ENCODE assay signal across 16 mouse cellular contexts in genomic region chr6:34474031-34474430, GRCm38 (mm10). TPM values are rescaled to one million over a fixed set of nuclear protein-coding genes. Genes with fewer than 3 reads are reported as not detected.
DNase-seq lines count a peak whose midpoint lies in the region; ATAC-seq and TF ChIP-seq lines count a peak whose summit lies in the region.
"Had no signal": no experiment of that assay in that cellular context is flagged by ENCODE, and none has a peak within 500 bp of the region (broad histone marks: within the 10 kb centered on the region; RNA-seq: fewer than 3 reads in every experiment).

No protein-coding gene starts in this region.

- H3K9me3 ChIP-seq in kidney, postnatal 0 days (replicated peaks; ENCODE audit: low read length): no peaks in the 10 kb centered on the region
- no peaks in the 10 kb centered on the region for H3K9me3 ChIP-seq in liver, embryonic 13.5 days (replicated peaks)
- H3K9me3 ChIP-seq in heart, embryonic 11.5 days (replicated peaks; ENCODE audit: control insufficient read depth, low read length): no peaks in the 10 kb centered on the region
- H3K9me3 ChIP-seq: embryonic facial prominence, embryonic 10.5 days; forebrain, embryonic 10.5 days; heart, embryonic 15.5 days; neural tube, embryonic 12.5 days; stomach, embryonic 15.5 days had no signal

- H3K36me3 ChIP-seq in kidney, postnatal 0 days (ENCODE audit: insufficient read depth, low read length): no peaks in the 10 kb centered on the region
- no peaks in the 10 kb centered on the region for H3K36me3 ChIP-seq in liver, embryonic 13.5 days
- no peaks in the 10 kb centered on the region for H3K36me3 ChIP-seq in heart, embryonic 11.5 days (ENCODE audit: control insufficient read depth, insufficient read depth, low read length)
- H3K36me3 ChIP-seq: embryonic facial prominence, embryonic 10.5 days; forebrain, embryonic 10.5 days; heart, embryonic 15.5 days; neural tube, embryonic 12.5 days; stomach, embryonic 15.5 days had no signal

- no peak for ATAC-seq in kidney, postnatal 0 days (replicated peaks; ENCODE audit: low FRiP score, low read depth)
- no peak for ATAC-seq in liver, embryonic 13.5 days (ENCODE audit: low read depth)
- ATAC-seq in frontal cortex, adult (ENCODE audit: low TSS enrichment): no peak
- ATAC-seq in heart, embryonic 11.5 days (replicated peaks; ENCODE audit: insufficient number of reproducible peaks, low FRiP score, low TSS enrichment): no peak

- no peak overlapping the region for H3K4me3 ChIP-seq in kidney, postnatal 0 days (replicated peaks; ENCODE audit: low read depth, low read length)
- H3K4me3 ChIP-seq in liver, embryonic 13.5 days (replicated peaks): no peak overlapping the region
- H3K4me3 ChIP-seq in heart, embryonic 11.5 days (ENCODE audit: low read depth, low read length): no peak overlapping the region
- H3K4me3 ChIP-seq: embryonic facial prominence, embryonic 10.5 days; forebrain, embryonic 10.5 days; heart, embryonic 15.5 days; neural tube, embryonic 12.5 days; stomach, embryonic 15.5 days had no signal

- H3K4me2 ChIP-seq in kidney, postnatal 0 days (ENCODE audit: low read length): no peak overlapping the region
- no peak overlapping the region for H3K4me2 ChIP-seq in liver, embryonic 13.5 days
- no peak overlapping the region for H3K4me2 ChIP-seq in heart, embryonic 11.5 days
- H3K4me2 ChIP-seq: heart, embryonic 15.5 days; hindbrain, embryonic 14.5 days; midbrain, embryonic 11.5 days; neural tube, embryonic 12.5 days; stomach, embryonic 15.5 days had no signal

- DNase-seq in kidney, postnatal 0 days (ENCODE audit: low spot score): no peak
- DNase-seq in kidney, adult 18-20 months: no peak
- DNase-seq in CD4-positive helper T cell, adult 2 months (ENCODE audit: low read depth, low spot score): peak; percentile 51
- DNase-seq in ZHBTc4 (ENCODE audit: low read depth, low spot score): peak; percentile 72
- no peak for DNase-seq in liver, embryonic 13.5 days
- DNase-seq in cerebellum, adult 11-12 months: no peak
- DNase-seq: kidney, postnatal 4 days had no signal

- H3K9ac ChIP-seq in kidney, postnatal 0 days (ENCODE audit: low read depth, low read length): no peak overlapping the region
- no peak overlapping the region for H3K9ac ChIP-seq in liver, embryonic 13.5 days
- no peak overlapping the region for H3K9ac ChIP-seq in heart, embryonic 11.5 days (ENCODE audit: low read depth, low read length)
- H3K9ac ChIP-seq: heart, embryonic 15.5 days; hindbrain, embryonic 14.5 days; neural tube, embryonic 12.5 days; stomach, embryonic 15.5 days had no signal

- no peak overlapping the region for H3K27ac ChIP-seq in kidney, postnatal 0 days
- peak overlapping the region; percentile 86 for H3K27ac ChIP-seq in liver, embryonic 13.5 days
- H3K27ac ChIP-seq in heart, embryonic 11.5 days (ENCODE audit: low read depth, low read length): no peak overlapping the region
- H3K27ac ChIP-seq: embryonic facial prominence, embryonic 10.5 days; forebrain, embryonic 10.5 days; heart, embryonic 15.5 days; hindbrain, embryonic 14.5 days; neural tube, embryonic 12.5 days; stomach, embryonic 15.5 days had no signal

- TF ChIP-seq CTCF in kidney, postnatal 0 days (IDR thresholded peaks at IDR 0.05; ENCODE audit: low read depth): peak; percentile 33

- 63% methylated on average over 3 of the region's 3 CpGs for WGBS in kidney, postnatal 0 days
- 59% methylated on average over 3 of the region's 3 CpGs for WGBS in liver, embryonic 13.5 days (ENCODE audit: insufficient replicate concordance)
- 56% methylated on average over 3 of the region's 3 CpGs for WGBS in heart, embryonic 11.5 days (ENCODE audit: insufficient replicate concordance)

- H3K27me3 ChIP-seq in kidney, postnatal 0 days (ENCODE audit: insufficient read depth, low read length): no peaks in the 10 kb centered on the region
- no peaks in the 10 kb centered on the region for H3K27me3 ChIP-seq in liver, embryonic 13.5 days
- H3K27me3 ChIP-seq in heart, embryonic 11.5 days (ENCODE audit: control insufficient read depth, insufficient read depth, low read length): no peaks in the 10 kb centered on the region
- H3K27me3 ChIP-seq: heart, embryonic 15.5 days; neural tube, embryonic 12.5 days; stomach, embryonic 15.5 days had no signal

- 0 out of 2 replicates have a peak, but pooled peaks cover 4% of the 10 kb centered on the region for H3K4me1 ChIP-seq in kidney, postnatal 0 days (replicated peaks; ENCODE audit: insufficient read depth, low read length)
- peaks cover 80% of the 10 kb centered on the region for H3K4me1 ChIP-seq in liver, embryonic 13.5 days (replicated peaks)
- peaks cover 10% of the 10 kb centered on the region; the same call in 1 of the 2 replicates for H3K4me1 ChIP-seq in heart, embryonic 11.5 days (ENCODE audit: control insufficient read depth, insufficient read depth, low read length)

RNA-seq across cellular contexts. Expression of gene Bpgm, which starts 2.0 kb away (rescaled TPM):
- 38.7 and 40.9 TPM in 2 replicates for polyA plus RNA-seq in kidney, postnatal 0 days (2015; fragmentation: Nextera tagmentation; extraction: Ambion mirVana)
- 136 and 141 TPM in 2 replicates for polyA plus RNA-seq in liver, embryonic 13.5 days (2015; fragmentation: Nextera tagmentation; extraction: Ambion mirVana)
- 57.6 and 58.8 TPM in 2 replicates for polyA plus RNA-seq in heart, embryonic 11.5 days (2014; fragmentation: Nextera tagmentation; extraction: Ambion mirVana)

Comparison
In these comparisons a context has a peak if more than half of its experiments do, and no peak if none do; other contexts are left out.
1. DNase-seq: peak in CD4-positive helper T cell, adult 2 months (single experiment) and ZHBTc4 (single experiment); none in kidney, postnatal 0 days (single experiment), kidney, adult 18-20 months (single experiment), liver, embryonic 13.5 days (single experiment) and cerebellum, adult 11-12 months (single experiment).